Mouse (Mus musculus) liver, adult 2 months (tissue): Measurements from ENCODE around the gene Vsx1. TPM values are rescaled to one million over a fixed set of nuclear protein-coding genes. Genes with fewer than 3 reads are reported as not detected.

Source experiments
- DNase-seq: peaks from one replicate; pipeline ENCODE4 v3.0.0-alpha.2; 2011; ENCODE audit warnings: low read depth, low spot score; ENCODE audit errors: extremely low read depth
- H3K27ac ChIP-seq: fragments of 200-500 bp; replicated peaks from 2 replicates; pipeline ENCODE4 v1.5.1; 2012; ENCODE audit warnings: low read depth, mild to moderate bottlenecking, control low read depth, inconsistent platforms, low read length; ENCODE audit not compliant: insufficient read depth
- H3K27me3 ChIP-seq: fragments of 200-500 bp; 2 replicates; pipeline ENCODE4 v1.6.1; 2012; ENCODE audit warnings: mild to moderate bottlenecking, moderate library complexity, low read length, inconsistent platforms; ENCODE audit not compliant: control insufficient read depth, insufficient read depth
- H3K36me3 ChIP-seq: fragments of 200-500 bp; 2 replicates; pipeline ENCODE4 v1.6.1; 2012; ENCODE audit warnings: low read length, inconsistent platforms; ENCODE audit not compliant: control insufficient read depth, insufficient read depth
- H3K4me1 ChIP-seq: fragments of 200-500 bp; 2 replicates; pipeline ENCODE4 v1.6.1; 2011; ENCODE audit warnings: low read length; ENCODE audit not compliant: control insufficient read depth, insufficient read depth
- H3K4me3 ChIP-seq: fragments of 200-500 bp; 2 replicates; pipeline ENCODE4 v1.5.1; 2011; ENCODE audit warnings: low read depth, mild to moderate bottlenecking, control low read depth, low read length, moderate library complexity; ENCODE audit not compliant: insufficient read depth
- H3K79me2 ChIP-seq: fragments of 200-500 bp; 2 replicates; pipeline ENCODE4 v1.6.1; 2012; ENCODE audit warnings: inconsistent platforms, mild to moderate bottlenecking, low read length, moderate library complexity; ENCODE audit not compliant: control insufficient read depth, insufficient read depth
- H3K9ac ChIP-seq: fragments of 200-500 bp; 2 replicates; pipeline ENCODE4 v1.6.1; 2012; ENCODE audit warnings: low read depth, mild to moderate bottlenecking, control low read depth, inconsistent platforms, low read length
- CTCF ChIP-seq: fragments of 200-500 bp; IDR thresholded peaks from 2 replicates; pipeline ENCODE4 v1.5.1; 2011; ENCODE audit warnings: low read depth, low read length, control low read depth
- POLR2A ChIP-seq: fragments of 200-500 bp; IDR thresholded peaks from 2 replicates; pipeline ENCODE4 v1.6.1; 2011; ENCODE audit warnings: low read length, control low read depth; ENCODE audit not compliant: insufficient read depth; ENCODE audit errors: extremely low read depth
- WGBS: fragments of 180-500 bp; shearing (Covaris S2); methylation state at CpG from one replicate; pipeline ENCODE4 v1.1.7; 2018; 5-methylcytosine and 5-hydroxymethylcytosine counted together
- polyA plus RNA-seq: library from polyadenylated mRNA; depleted of rRNA; stranded (reverse); fragments of >200 nt; gene quantifications from 2 replicates; pipeline ENCODE4 v1.2.3, GENCODE M21; 2012
- total RNA-seq: library from RNA; depleted of rRNA; stranded (reverse); fragments of >200 nt; gene quantifications from 2 replicates; pipeline ENCODE4 v1.2.3, GENCODE M21; 2014

Gene Vsx1
- total and polyA plus RNA-seq, 2 experiments, result not detected

GRCm38 (mm10) chr2:150660668-150661451, 28.3 kb downstream of the Vsx1 start:
- Histone ChIP-seq H3K27ac (no peak overlapping the region), H3K36me3 (no peaks in the 10 kb centered on the region), H3K4me3 (no peak overlapping the region), H3K4me1 (no peaks in the 10 kb centered on the region), H3K27me3 (no peaks in the 10 kb centered on the region), H3K9ac (no peak overlapping the region), H3K79me2 (no peaks in the 10 kb centered on the region)
- WGBS, result 83% methylated on average over 5 of the region's 5 CpGs
- TF ChIP-seq CTCF (no peak), POLR2A (no peak)
- DNase-seq, result no peak

DNA sequence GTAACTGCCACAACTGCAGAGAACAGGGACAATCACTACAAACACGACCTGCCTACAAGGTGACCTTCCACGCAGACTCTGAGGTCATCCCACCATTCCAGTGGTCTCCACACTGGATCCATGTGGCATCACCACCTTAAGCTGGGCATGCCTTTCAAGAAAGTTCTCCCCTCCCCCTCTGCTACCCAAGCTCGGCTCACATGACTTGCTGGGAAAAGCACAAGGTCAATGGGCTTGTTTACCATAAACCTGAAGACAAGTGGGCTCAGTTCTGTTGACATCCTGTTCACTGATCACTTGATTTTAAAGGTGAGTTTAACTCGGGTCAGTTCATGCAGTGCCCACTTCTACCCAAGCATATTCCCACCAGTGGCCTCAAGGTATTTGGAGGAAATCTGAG, 29.1 kb downstream of the Vsx1 start:
- DNase-seq, result no peak
- no peaks in the 10 kb centered on the region for H3K79me2 ChIP-seq
- no peaks in the 10 kb centered on the region for H3K27me3 ChIP-seq
- no peak overlapping the region for H3K4me3 ChIP-seq
- H3K9ac ChIP-seq, result no peak overlapping the region
- 32% methylated on average over 4 of the region's 4 CpGs for WGBS
- H3K36me3 ChIP-seq, result no peaks in the 10 kb centered on the region
- TF ChIP-seq CTCF, result no peak
- TF ChIP-seq POLR2A, result no peak
- H3K4me1 ChIP-seq, result no peaks in the 10 kb centered on the region
- H3K27ac ChIP-seq, result no peak overlapping the region

DNA sequence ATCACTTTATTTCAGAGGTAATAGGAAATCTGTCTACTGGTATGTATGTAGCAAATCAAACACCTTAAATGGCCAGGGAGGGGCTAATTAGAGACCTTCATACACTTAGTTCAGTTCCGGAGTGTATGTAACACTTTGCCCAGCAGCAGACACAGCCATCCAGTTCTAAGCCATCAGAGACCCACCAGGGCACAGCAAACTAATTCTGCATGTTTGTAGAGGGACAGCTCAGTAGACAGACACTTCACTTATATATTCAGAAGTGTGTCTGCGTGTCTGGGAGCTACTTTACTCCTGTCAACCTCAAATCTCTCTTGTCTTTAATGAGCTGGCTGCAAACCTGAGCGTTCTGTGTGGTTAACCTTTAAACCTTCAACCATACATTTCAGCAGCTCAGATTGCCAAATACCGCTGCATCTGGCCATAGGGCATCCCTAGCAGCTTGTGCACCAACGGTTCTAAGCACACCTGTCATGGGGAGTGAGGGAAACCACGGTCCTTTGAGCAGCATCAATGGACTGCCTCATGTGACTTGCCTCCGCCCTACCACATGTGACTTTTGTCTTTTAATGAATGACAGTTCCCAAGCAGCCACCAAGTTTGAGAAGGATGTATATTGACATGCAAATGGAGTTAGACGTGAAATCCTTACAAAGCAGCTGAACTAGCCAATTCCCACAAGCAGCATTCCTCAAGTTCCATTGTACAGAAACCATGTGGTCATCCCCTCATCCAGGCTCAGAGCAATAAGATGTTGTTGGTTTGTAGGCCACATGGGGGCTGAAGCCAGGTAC, 32.0 kb downstream of the Vsx1 start:
- Histone ChIP-seq H3K27me3 (no peaks in the 10 kb centered on the region), H3K36me3 (no peaks in the 10 kb centered on the region), H3K27ac (no peak overlapping the region), H3K79me2 (no peaks in the 10 kb centered on the region), H3K9ac (no peak overlapping the region), H3K4me3 (no peak overlapping the region), H3K4me1 (no peaks in the 10 kb centered on the region)
- TF ChIP-seq POLR2A (no peak), CTCF (no peak)
- 37% methylated on average over 8 of the region's 8 CpGs for WGBS
- no peak for DNase-seq

DNA sequence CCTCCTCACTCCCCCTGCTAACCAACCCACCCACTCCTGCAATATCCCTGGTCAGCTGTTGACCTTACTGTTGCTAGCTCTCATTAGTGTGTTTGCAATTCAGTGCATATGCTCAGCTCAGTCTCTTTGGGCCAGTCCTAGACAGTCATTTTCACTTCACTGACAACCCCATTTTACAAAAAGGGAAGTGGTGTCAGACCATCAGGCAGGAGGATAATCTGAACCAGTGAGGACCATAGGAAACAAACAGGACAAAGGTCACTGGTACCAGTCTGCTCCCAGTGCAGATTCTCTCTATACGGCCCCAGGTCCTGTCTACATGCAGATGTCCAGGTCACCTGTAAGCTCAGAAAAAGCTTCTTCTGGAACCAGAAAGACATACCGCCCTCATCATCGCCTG, 33.0 kb downstream of the Vsx1 start:
- H3K9ac ChIP-seq, result no peak overlapping the region
- 89% methylated on average over 3 of the region's 3 CpGs for WGBS
- DNase-seq, result no peak
- no peaks in the 10 kb centered on the region for H3K4me1 ChIP-seq
- no peaks in the 10 kb centered on the region for H3K27me3 ChIP-seq
- TF ChIP-seq CTCF, result no peak
- TF ChIP-seq POLR2A, result no peak
- no peaks in the 10 kb centered on the region for H3K36me3 ChIP-seq
- no peak overlapping the region for H3K27ac ChIP-seq
- no peaks in the 10 kb centered on the region for H3K79me2 ChIP-seq
- no peak overlapping the region for H3K4me3 ChIP-seq

- no peaks in the 10 kb centered on the region for H3K27me3 ChIP-seq
- DNase-seq, result no peak
- H3K9ac ChIP-seq, result no peak overlapping the region
- H3K36me3 ChIP-seq, result no peaks in the 10 kb centered on the region
- no peaks in the 10 kb centered on the region for H3K4me1 ChIP-seq
- no peak overlapping the region for H3K27ac ChIP-seq
- H3K4me3 ChIP-seq, result no peak overlapping the region
- WGBS, result 61% methylated on average over 6 of the region's 6 CpGs
- H3K79me2 ChIP-seq, result no peaks in the 10 kb centered on the region
- TF ChIP-seq POLR2A, result no peak
- no peak for TF ChIP-seq CTCF
These were observed 33.9 kb downstream of the Vsx1 start for GRCm38 (mm10) chr2:150655290-150655689.

GRCm38 (mm10) chr2:150654814-150655213, 34.3 kb downstream of the Vsx1 start:
- H3K9ac ChIP-seq, result no peak overlapping the region
- H3K27me3 ChIP-seq, result no peaks in the 10 kb centered on the region
- no peak for TF ChIP-seq CTCF
- DNase-seq, result no peak
- no peaks in the 10 kb centered on the region for H3K36me3 ChIP-seq
- H3K27ac ChIP-seq, result no peak overlapping the region
- H3K4me1 ChIP-seq, result no peaks in the 10 kb centered on the region
- WGBS, result 88% methylated on average over 2 of the region's 2 CpGs
- no peak overlapping the region for H3K4me3 ChIP-seq
- H3K79me2 ChIP-seq, result no peaks in the 10 kb centered on the region
